Mouse (Mus musculus) hindbrain, embryonic 13.5 days (tissue): ENCODE measurements at regions not wholly inside any gene's neighbourhood (a gene's known extent, or its start where the extent isn't known, plus 50 kb on each side); places are given as distances from the start of the nearest gene placed in this dataset.

ENCODE experiments used
- ATAC-seq: fragments of 200-750 bp; cut with Nextera tagmentation; 2 replicates; pipeline ENCODE4 v1.8.0; 2017; ENCODE audit warnings: moderate TSS enrichment; ENCODE audit not compliant: low FRiP score
- H3K27ac ChIP-seq: fragments of 300-500 bp; sonication (generic); 2 replicates; pipeline ENCODE4 v1.5.1; 2015; ENCODE audit warnings: inconsistent platforms, mild to moderate bottlenecking, moderate library complexity
- H3K27me3 ChIP-seq: fragments of 300-500 bp; sonication (generic); 2 replicates; pipeline ENCODE4 v1.6.1; 2015; ENCODE audit warnings: mild to moderate bottlenecking, inconsistent platforms
- H3K36me3 ChIP-seq: fragments of 300-500 bp; sonication (generic); 2 replicates; pipeline ENCODE4 v1.6.1; 2015; ENCODE audit warnings: mild to moderate bottlenecking, inconsistent platforms
- H3K4me1 ChIP-seq: fragments of 300-500 bp; sonication (generic); replicated peaks from 2 replicates; pipeline ENCODE4 v1.6.1; 2015; ENCODE audit warnings: inconsistent platforms
- H3K4me2 ChIP-seq: fragments of 300-500 bp; sonication (generic); 2 replicates; pipeline ENCODE4 v1.6.1; 2015; ENCODE audit warnings: inconsistent platforms, mild to moderate bottlenecking, moderate library complexity
- H3K4me3 ChIP-seq: fragments of 300-500 bp; sonication (generic); 2 replicates; pipeline ENCODE4 v1.5.1; 2015; ENCODE audit warnings: mild to moderate bottlenecking, inconsistent platforms
- H3K9ac ChIP-seq: fragments of 300-500 bp; sonication (generic); 2 replicates; pipeline ENCODE4 v1.6.1; 2015; ENCODE audit warnings: mild to moderate bottlenecking, inconsistent platforms
- H3K9me3 ChIP-seq: fragments of 300-500 bp; sonication (generic); 2 replicates; pipeline ENCODE4 v1.6.1; 2016; ENCODE audit warnings: inconsistent platforms
- WGBS: fragments of 180-500 bp; shearing (Covaris S2); methylation state at CpG from one replicate; pipeline ENCODE4 v1.1.7; 2015; 5-methylcytosine and 5-hydroxymethylcytosine counted together

DNA sequence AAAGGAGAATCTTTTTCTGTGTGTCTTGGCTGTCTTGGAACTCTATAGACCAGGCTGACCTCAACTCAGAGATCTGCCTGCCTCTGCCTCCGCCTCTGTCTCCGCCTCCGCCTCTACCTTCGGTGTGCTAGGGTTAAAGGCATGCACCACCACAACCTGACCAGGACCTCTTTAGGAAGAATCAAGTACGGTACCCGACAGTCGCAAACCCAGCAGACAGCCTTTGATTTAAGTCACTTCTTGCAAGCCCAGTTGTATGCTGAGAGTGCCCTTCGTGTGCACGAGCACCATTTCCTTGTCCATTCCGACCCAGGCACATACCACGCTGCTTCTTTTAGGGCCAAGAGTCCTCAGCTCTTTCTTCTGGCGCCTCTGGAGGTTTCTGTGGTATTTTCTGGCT is 105.0 kb upstream of the Six3 start:
- ATAC-seq, result no peak

DNA sequence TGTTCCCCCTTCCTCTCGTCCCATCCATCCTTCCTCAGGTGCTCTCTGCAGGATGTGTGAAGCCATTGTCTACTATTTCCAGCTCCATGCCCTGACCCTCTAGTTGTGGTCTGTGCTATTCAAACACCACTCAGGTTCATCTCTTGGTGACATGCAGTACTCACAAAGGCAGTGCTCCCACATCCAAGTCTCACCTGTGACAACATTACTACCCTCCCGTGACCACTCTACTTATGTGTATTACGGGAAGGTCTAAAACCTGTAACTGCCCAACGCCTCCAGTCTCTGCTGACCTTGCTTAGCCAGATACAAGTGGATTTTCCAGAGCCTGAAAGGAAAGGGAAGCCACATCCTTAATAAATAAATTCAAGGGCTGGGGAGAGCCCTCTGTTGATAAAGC is 100.4 kb upstream of the Six3 start:
- Histone ChIP-seq H3K9ac (no peak overlapping the region), H3K9me3 (no peaks in the 10 kb centered on the region), H3K4me2 (no peak overlapping the region), H3K36me3 (no peaks in the 10 kb centered on the region), H3K4me1 (no peaks in the 10 kb centered on the region), H3K27me3 (peaks cover 12% of the 10 kb centered on the region), H3K27ac (no peak overlapping the region), H3K4me3 (no peak overlapping the region)
- WGBS, result 93% methylated on average over 4 of the region's 4 CpGs
- ATAC-seq, result no peak

More for the DNA sequence above, 105.0 kb upstream of the Six3 start:
- 85% methylated on average over 12 of the region's 12 CpGs for WGBS
- Histone ChIP-seq H3K27ac (no peak overlapping the region), H3K9ac (no peak overlapping the region), H3K27me3 (peaks cover 5% of the 10 kb centered on the region; the same call in 1 of the 2 replicates), H3K4me1 (no peaks in the 10 kb centered on the region), H3K9me3 (no peaks in the 10 kb centered on the region), H3K4me2 (no peak overlapping the region), H3K36me3 (no peaks in the 10 kb centered on the region), H3K4me3 (no peak overlapping the region)

DNA sequence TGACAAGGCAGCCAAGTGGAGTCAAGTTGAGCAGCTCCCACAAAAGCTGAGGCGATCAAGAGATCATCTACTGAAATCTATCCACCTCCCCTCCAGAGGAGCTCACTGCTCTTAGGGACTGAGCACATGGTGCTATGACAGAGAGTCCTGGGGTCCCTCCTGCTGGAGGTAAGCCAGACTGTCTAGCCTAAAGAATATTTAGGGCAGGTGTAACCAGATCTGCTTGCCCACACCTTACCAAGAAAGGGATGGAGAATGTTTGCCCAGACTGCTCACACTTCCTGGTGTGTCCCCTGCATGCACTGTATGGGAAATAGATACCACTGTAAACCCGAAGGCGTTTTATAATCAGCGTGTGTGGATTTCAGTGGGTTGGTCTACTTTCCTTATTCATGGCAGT is 99.5 kb upstream of the Six3 start:
- ATAC-seq, result no peak
- H3K9ac ChIP-seq, result no peak overlapping the region
- H3K27ac ChIP-seq, result no peak overlapping the region
- no peaks in the 10 kb centered on the region for H3K36me3 ChIP-seq
- H3K27me3 ChIP-seq, result peaks cover 12% of the 10 kb centered on the region
- no peak overlapping the region for H3K4me3 ChIP-seq
- H3K9me3 ChIP-seq, result no peaks in the 10 kb centered on the region
- no peaks in the 10 kb centered on the region for H3K4me1 ChIP-seq
- 92% methylated on average over 4 of the region's 4 CpGs for WGBS
- no peak overlapping the region for H3K4me2 ChIP-seq

- H3K4me2 ChIP-seq, result no peak overlapping the region
- WGBS, result 80% methylated on average over 7 of the region's 7 CpGs
- no peak overlapping the region for H3K27ac ChIP-seq
- no peaks in the 10 kb centered on the region for H3K9me3 ChIP-seq
- H3K4me3 ChIP-seq, result no peak overlapping the region
- ATAC-seq, result no peak
- no peaks in the 10 kb centered on the region for H3K36me3 ChIP-seq
- H3K9ac ChIP-seq, result no peak overlapping the region
- H3K4me1 ChIP-seq, result no peaks in the 10 kb centered on the region
- H3K27me3 ChIP-seq, result peaks cover 12% of the 10 kb centered on the region
Observed at GRCm38 (mm10) chr17:85514396-85514795, 99.0 kb upstream of the Six3 start.

GRCm38 (mm10) chr17:85517301-85517700 is 96.1 kb upstream of the Six3 start:
- Histone ChIP-seq H3K4me1 (no peaks in the 10 kb centered on the region), H3K27ac (no peak overlapping the region), H3K4me2 (no peak overlapping the region), H3K9me3 (no peaks in the 10 kb centered on the region), H3K9ac (no peak overlapping the region), H3K4me3 (no peak overlapping the region), H3K27me3 (peaks cover 14% of the 10 kb centered on the region), H3K36me3 (no peaks in the 10 kb centered on the region)
- WGBS, result 53% methylated on average over 3 of the region's 3 CpGs
- ATAC-seq, result no peak

- no peak overlapping the region for H3K27ac ChIP-seq
- H3K4me1 ChIP-seq, result no peaks in the 10 kb centered on the region
- H3K9me3 ChIP-seq, result no peaks in the 10 kb centered on the region
- no peaks in the 10 kb centered on the region for H3K36me3 ChIP-seq
- ATAC-seq, result no peak
- WGBS, result 89% methylated on average over 6 of the region's 6 CpGs
- no peak overlapping the region for H3K4me3 ChIP-seq
- peaks cover 12% of the 10 kb centered on the region; the same call in 1 of the 2 replicates for H3K27me3 ChIP-seq
- H3K9ac ChIP-seq, result no peak overlapping the region
- H3K4me2 ChIP-seq, result no peak overlapping the region
Observed at GRCm38 (mm10) chr17:85518513-85518912, 94.9 kb upstream of the Six3 start.

DNA sequence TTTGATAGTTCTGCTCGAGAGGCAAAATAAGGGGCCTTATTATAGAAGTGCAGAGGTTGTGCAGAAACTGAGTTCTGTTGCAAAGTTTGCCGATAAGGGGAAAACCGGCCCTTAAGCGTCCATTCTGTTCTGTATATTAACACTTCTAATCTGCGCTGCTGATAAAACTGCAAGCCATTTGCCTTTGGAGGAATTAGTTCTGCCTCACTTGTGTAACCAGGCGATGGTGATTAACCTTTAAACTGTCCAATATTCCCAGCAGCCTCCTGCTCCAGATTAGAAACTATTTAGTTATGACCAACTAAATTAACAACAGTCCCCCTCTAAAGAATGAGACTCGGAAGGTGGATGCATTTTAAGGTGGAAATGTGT is 86.1 kb upstream of the Six3 start:
- Histone ChIP-seq H3K9me3 (no peaks in the 10 kb centered on the region), H3K4me2 (no peak overlapping the region), H3K4me1 (peaks cover 10% of the 10 kb centered on the region; the same call in 1 of the 2 replicates), H3K4me3 (no peak overlapping the region), H3K36me3 (no peaks in the 10 kb centered on the region), H3K27me3 (peaks cover 22% of the 10 kb centered on the region; the same call in 1 of the 2 replicates), H3K27ac (0 out of 2 replicates have a peak overlapping the region, but pooled peaks have one; percentile 8), H3K9ac (no peak overlapping the region)
- ATAC-seq, result no peak
- WGBS, result 65% methylated on average over 7 of the region's 7 CpGs

DNA sequence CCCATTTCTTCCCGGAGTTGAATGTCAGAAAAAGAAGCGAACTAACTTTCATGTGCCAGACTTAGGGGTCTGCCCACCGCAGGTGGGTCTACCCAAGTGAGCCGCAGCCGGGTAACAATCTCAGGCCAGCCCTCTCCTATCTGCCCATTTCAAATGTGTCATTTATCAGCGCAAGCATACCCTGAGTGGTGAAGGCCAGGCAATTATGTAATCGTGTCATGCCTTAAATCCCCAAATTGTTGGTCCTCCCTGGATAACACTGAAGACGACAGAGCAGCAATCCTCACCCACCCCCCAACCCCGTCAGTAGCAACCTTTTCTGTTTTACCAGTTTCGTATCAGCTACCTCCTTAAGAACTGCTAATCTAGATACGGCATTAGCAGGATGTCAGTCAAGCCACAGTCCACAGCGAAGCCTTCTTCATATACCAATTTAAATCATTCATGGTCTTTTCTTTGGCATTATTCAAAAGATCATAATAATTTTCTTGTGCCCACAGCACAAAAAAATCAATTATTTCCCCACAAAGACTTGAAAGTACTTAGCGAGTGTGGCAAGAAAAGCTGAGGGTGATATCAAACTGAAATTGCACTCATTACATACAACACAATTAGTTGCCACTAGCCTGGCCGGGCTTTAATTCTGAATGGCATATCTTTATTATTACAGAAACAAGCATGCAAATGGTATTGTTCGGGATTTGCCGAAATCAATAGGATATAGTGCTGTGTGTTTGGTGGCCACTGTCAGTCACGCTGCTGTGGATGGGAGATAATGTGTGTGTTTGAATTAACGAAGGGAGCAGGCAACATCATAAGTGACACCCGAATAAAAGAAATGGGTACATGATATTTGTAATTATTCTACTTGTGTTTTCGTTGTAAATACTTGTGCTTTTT is 85.1 kb upstream of the Six3 start:
- Histone ChIP-seq H3K4me2 (no peak overlapping the region), H3K4me1 (peaks cover 10% of the 10 kb centered on the region; the same call in 1 of the 2 replicates), H3K27me3 (peaks cover 22% of the 10 kb centered on the region; the same call in 1 of the 2 replicates), H3K4me3 (no peak overlapping the region), H3K9ac (no peak overlapping the region), H3K36me3 (no peaks in the 10 kb centered on the region), H3K9me3 (no peaks in the 10 kb centered on the region), H3K27ac (no peak overlapping the region)
- 57% methylated on average over 20 of the region's 20 CpGs for WGBS
- ATAC-seq, result no peak

DNA sequence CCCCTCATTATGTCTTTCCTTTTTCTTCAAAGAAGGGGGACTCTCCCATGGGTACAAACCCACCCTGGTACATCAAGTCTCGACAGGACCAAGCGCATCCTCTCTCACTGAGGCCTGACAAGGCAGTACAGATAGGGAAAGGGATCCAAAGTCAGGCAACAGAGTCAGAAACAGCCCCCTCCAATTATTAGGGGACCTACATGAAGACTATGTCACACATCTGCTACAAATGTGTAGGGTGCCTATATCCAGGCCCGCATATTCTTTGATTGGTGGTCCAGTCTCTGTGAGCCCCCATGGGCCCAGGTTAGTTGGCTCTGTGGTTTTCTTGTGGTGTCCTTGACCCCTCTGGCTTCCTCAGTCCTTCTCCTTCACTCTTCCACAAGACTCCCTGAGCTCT is 77.1 kb upstream of the Six3 start:
- Histone ChIP-seq H3K27me3 (peaks cover 10% of the 10 kb centered on the region; the same call in 1 of the 2 replicates), H3K27ac (no peak overlapping the region), H3K9me3 (no peaks in the 10 kb centered on the region), H3K4me2 (no peak overlapping the region), H3K9ac (no peak overlapping the region), H3K36me3 (no peaks in the 10 kb centered on the region), H3K4me1 (no peaks in the 10 kb centered on the region), H3K4me3 (no peak overlapping the region)
- no peak for ATAC-seq
- 97% methylated on average over 3 of the region's 3 CpGs for WGBS

DNA sequence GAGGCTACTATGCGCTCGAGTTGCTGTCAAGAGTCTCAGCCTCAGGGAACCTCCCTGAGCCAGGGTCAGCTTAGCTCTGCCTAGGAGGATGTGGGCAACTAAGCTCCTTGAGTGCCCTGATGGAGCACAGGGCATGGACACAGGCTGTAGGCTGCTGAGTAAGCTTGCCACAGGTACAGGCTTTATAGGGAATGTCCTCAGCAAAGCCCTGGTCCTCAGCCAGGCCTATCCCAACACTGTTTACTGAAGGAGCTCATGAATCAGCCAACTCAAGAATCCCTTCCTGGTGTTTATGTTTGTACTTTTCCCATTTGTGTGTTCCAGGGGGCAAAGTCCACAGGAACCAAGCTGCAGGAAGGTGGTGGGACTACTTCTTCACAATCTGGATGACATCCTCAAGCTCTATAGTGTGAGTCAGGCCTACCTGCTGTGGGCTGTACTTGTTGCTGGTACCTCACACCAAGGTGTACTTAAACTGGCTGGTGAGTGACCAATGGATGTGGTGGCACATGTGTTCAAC is 72.1 kb upstream of the Six3 start:
- H3K36me3 ChIP-seq, result no peaks in the 10 kb centered on the region
- H3K9ac ChIP-seq, result no peak overlapping the region
- H3K27me3 ChIP-seq, result 0 out of 2 replicates have a peak, but pooled peaks cover 2% of the 10 kb centered on the region
- H3K9me3 ChIP-seq, result no peaks in the 10 kb centered on the region
- H3K27ac ChIP-seq, result no peak overlapping the region
- no peak for ATAC-seq
- no peak overlapping the region for H3K4me3 ChIP-seq
- WGBS, result 98% methylated on average over 2 of the region's 2 CpGs
- H3K4me2 ChIP-seq, result no peak overlapping the region
- no peaks in the 10 kb centered on the region for H3K4me1 ChIP-seq

- 90% methylated on average over 5 of the region's 5 CpGs for WGBS
- Histone ChIP-seq H3K27me3 (peaks cover 13% of the 10 kb centered on the region; the same call in 1 of the 2 replicates), H3K4me2 (no peak overlapping the region), H3K36me3 (no peaks in the 10 kb centered on the region), H3K27ac (no peak overlapping the region), H3K4me3 (no peak overlapping the region), H3K9ac (no peak overlapping the region), H3K9me3 (no peaks in the 10 kb centered on the region), H3K4me1 (no peaks in the 10 kb centered on the region)
- no peak for ATAC-seq
Observed at GRCm38 (mm10) chr17:85548061-85548460, 65.3 kb upstream of the Six3 start.

DNA sequence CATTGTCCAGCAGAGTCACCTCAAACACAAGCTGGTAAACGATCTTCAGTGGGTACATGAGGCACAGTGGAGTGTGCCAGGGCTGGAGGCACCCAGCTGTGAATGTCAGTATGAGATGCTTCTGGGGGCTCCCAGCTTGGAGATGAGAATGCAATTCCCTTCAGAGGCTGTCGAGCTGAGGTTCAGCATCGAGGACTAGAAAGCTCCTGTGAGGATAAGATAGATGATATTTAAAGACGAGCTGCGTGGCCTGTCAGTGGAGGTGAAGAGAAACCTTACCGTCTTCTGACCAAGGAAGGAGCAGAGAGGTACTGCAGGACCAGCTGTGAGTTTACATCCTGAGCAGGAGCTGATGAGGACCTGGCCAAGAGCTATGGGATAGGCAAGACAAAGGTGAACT is 52.4 kb upstream of the Six3 start:
- 0 out of 2 replicates have a peak, but pooled peaks cover 4% of the 10 kb centered on the region for H3K4me1 ChIP-seq

More for the DNA sequence above, 52.4 kb upstream of the Six3 start:
- Histone ChIP-seq H3K27ac (no peak overlapping the region), H3K4me3 (no peak overlapping the region), H3K27me3 (no peaks in the 10 kb centered on the region), H3K36me3 (no peaks in the 10 kb centered on the region), H3K9ac (no peak overlapping the region), H3K9me3 (peaks cover under 1% of the 10 kb centered on the region; the same call in 1 of the 2 replicates), H3K4me2 (no peak overlapping the region)
- no peak for ATAC-seq
- WGBS, result 82% methylated on average over 6 of the region's 6 CpGs
